ENCODE assay signal across 8 mouse cellular contexts in genomic region chr12:100201838-100202237, GRCm38 (mm10). TPM values are rescaled to one million over a fixed set of nuclear protein-coding genes. Genes with fewer than 3 reads are reported as not detected.
DNase-seq lines count a peak whose midpoint lies in the region; TF ChIP-seq lines count a peak whose summit lies in the region.

No protein-coding gene starts in this region.

- DNase-seq in adipocyte (ENCODE audit: low spot score), result peak; percentile 97
- peak; percentile 90 to 93 for DNase-seq in gastrocnemius, adult 8-10 months (ENCODE audit: low spot score in 2 of 2)
- peak; percentile 96 for DNase-seq in hindlimb bud, embryonic 11.5 days (ENCODE audit: extremely low spot score, low read depth, low spot score)
- DNase-seq in left cerebral cortex, adult 9 months (ENCODE audit: low spot score in 2 of 2), result peak; percentile 86 to 98
- peak; percentile 97 to 99 for DNase-seq in right cerebral cortex, adult 2 months (ENCODE audit: low spot score in 2 of 2)
- peak; percentile 71 for DNase-seq in urinary bladder, postnatal 10 days (ENCODE audit: low spot score)

- H3K4me3 ChIP-seq in cortical plate, adult 2 months (ENCODE audit: insufficient read depth, low read length), result peak overlapping the region; percentile 97
- H3K4me3 ChIP-seq in megakaryocyte, embryonic 14.5 days (replicated peaks), result peak overlapping the region; percentile 94

- peak; percentile 99 for TF ChIP-seq CTCF in cortical plate, adult 2 months (IDR thresholded peaks at IDR 0.05; ENCODE audit: extremely low read depth, insufficient read depth, low read length)

- TF ChIP-seq POLR2A in cortical plate, adult 2 months (IDR thresholded peaks at IDR 0.05; ENCODE audit: extremely low read depth, insufficient read depth, low read length), result peak; percentile 58; the same call in 1 of the 2 replicates

- H3K36me3 ChIP-seq in megakaryocyte, embryonic 14.5 days (replicated peaks; ENCODE audit: low read length), result peaks cover 47% of the 10 kb centered on the region

- H3K4me1 ChIP-seq in cortical plate, adult 2 months (ENCODE audit: control insufficient read depth, insufficient read depth, low read length), result peaks cover 16% of the 10 kb centered on the region
- peaks cover 58% of the 10 kb centered on the region for H3K4me1 ChIP-seq in megakaryocyte, embryonic 14.5 days

- H3K27ac ChIP-seq in cortical plate, adult 2 months (ENCODE audit: insufficient read depth, low read length), result no peak overlapping the region

- no peaks in the 10 kb centered on the region for H3K9me3 ChIP-seq in megakaryocyte, embryonic 14.5 days

- H3K27me3 ChIP-seq in megakaryocyte, embryonic 14.5 days (replicated peaks), result no peaks in the 10 kb centered on the region

RNA-seq across cellular contexts. Expression of gene Calm1, which starts 2.6 kb away (rescaled TPM):
- polyA plus RNA-seq in cortical plate, adult 2 months (2012; rRNA removed), result 1,823 and 1,842 TPM in 2 replicates
- 100 to 1,000 TPM; 532 to 601 (median 581) TPM for total RNA-seq in gastrocnemius, adult 8-10 months (2022)
- 932 and 1,228 TPM in 2 replicates for polyA plus RNA-seq in megakaryocyte, embryonic 14.5 days (2012; ENCODE audit: insufficient read depth, low replicate concordance)

RNA-seq across cellular contexts. Expression of gene Nrde2, which starts 42.4 kb away (rescaled TPM):
- polyA plus RNA-seq in cortical plate, adult 2 months (2012; rRNA removed), result 11.8 and 12.3 TPM in 2 replicates
- 10 to 100 TPM in 2 of 4 experiments, 1 to 10 TPM in 2; 5.9 to 11.3 (median 9.4) TPM for total RNA-seq in gastrocnemius, adult 8-10 months (2022)
- polyA plus RNA-seq in megakaryocyte, embryonic 14.5 days (2012; ENCODE audit: insufficient read depth, low replicate concordance), result 1.5 and 4.5 TPM in 2 replicates
